Mouse (Mus musculus) forebrain, embryonic 12.5 days (tissue): ENCODE measurements at regions not wholly inside any gene's neighbourhood (a gene's known extent, or its start where the extent isn't known, plus 50 kb on each side); places are given as distances from the start of the nearest gene placed in this dataset.
A peak's percentile ranks its signal among the peaks of the same experiment; 100 is the strongest.

ENCODE experiments used
- ATAC-seq: fragments of 200-750 bp; cut with Nextera tagmentation; 2 replicates; pipeline ENCODE4 v1.8.0; 2017; ENCODE audit warnings: moderate TSS enrichment; ENCODE audit not compliant: low FRiP score
- H3K27ac ChIP-seq: fragments of 300-500 bp; sonication (generic); 2 replicates; pipeline ENCODE4 v1.5.1; 2016; ENCODE audit warnings: mild to moderate bottlenecking
- H3K27me3 ChIP-seq: fragments of 300-500 bp; sonication (generic); 2 replicates; pipeline ENCODE4 v1.6.1; 2016; ENCODE audit warnings: mild to moderate bottlenecking
- H3K36me3 ChIP-seq: fragments of 300-500 bp; sonication (generic); replicated peaks from 2 replicates; pipeline ENCODE4 v1.6.1; 2016; ENCODE audit warnings: mild to moderate bottlenecking
- H3K4me1 ChIP-seq: fragments of 300-500 bp; sonication (generic); 2 replicates; pipeline ENCODE4 v1.6.1; 2016
- H3K4me2 ChIP-seq: fragments of 300-500 bp; sonication (generic); 2 replicates; pipeline ENCODE4 v1.6.1; 2016; ENCODE audit warnings: mild to moderate bottlenecking, moderate library complexity
- H3K4me3 ChIP-seq: fragments of 300-500 bp; sonication (generic); replicated peaks from 2 replicates; pipeline ENCODE4 v1.5.1; 2016; ENCODE audit warnings: mild to moderate bottlenecking
- H3K9ac ChIP-seq: fragments of 300-500 bp; sonication (generic); 2 replicates; pipeline ENCODE4 v1.6.1; 2016; ENCODE audit warnings: mild to moderate bottlenecking
- H3K9me3 ChIP-seq: fragments of 300-500 bp; sonication (generic); 2 replicates; pipeline ENCODE4 v1.6.1; 2016
- WGBS: fragments of 180-500 bp; shearing (Covaris S2); methylation state at CpG from one replicate; pipeline ENCODE4 v1.1.7; 2016; 5-methylcytosine and 5-hydroxymethylcytosine counted together

DNA sequence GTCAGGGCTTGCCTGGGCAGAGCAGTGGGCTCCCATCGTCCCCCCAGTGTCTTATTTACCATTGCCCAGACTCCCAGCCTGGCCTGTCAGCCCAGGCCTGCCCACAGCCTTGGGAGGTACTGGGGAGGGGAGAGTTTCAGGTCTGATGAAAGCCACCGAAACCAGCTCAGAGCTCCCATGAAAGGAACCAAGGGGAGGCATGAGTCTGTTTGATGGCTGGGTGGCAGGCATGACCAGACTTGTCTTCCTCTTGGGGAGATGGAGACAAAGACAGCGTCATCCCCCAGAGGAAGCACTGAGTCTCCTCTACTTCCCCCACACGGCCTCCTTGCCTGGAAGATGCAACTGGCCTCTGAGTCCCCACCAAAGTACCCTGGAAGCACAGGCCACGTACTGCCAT is 196.7 kb downstream of the Opa1 start:
- Histone ChIP-seq H3K27me3 (0 out of 2 replicates have a peak, but pooled peaks cover 3% of the 10 kb centered on the region), H3K4me3 (no peak overlapping the region), H3K9ac (no peak overlapping the region), H3K36me3 (no peaks in the 10 kb centered on the region), H3K9me3 (no peaks in the 10 kb centered on the region), H3K27ac (no peak overlapping the region), H3K4me1 (peaks cover 19% of the 10 kb centered on the region; the same call in 1 of the 2 replicates), H3K4me2 (no peak overlapping the region)
- WGBS: 34% methylated on average over 5 of the region's 5 CpGs
- ATAC-seq: no peak

DNA sequence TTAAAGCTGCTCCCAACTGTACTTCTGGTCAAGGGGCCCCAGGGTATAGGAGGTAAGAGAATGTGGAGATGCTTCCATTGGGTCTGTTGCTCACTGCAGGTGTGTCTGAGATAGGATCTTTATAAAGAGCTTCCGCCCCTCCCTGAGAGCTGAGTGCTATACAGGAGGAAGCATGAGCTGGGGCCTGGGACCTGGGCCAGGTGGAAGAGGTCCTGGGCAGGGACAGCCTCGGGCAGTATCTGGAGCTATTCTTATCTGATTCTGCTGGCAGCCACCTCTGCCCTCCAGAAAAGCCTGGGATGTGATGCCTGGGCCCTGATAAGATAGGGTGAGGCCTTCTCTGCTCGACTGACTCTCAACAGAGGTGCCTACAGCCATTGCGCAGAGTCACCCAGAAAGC is 203.3 kb downstream of the Opa1 start:
- Histone ChIP-seq H3K36me3 (no peaks in the 10 kb centered on the region), H3K4me1 (no peaks in the 10 kb centered on the region), H3K9ac (no peak overlapping the region), H3K27ac (no peak overlapping the region), H3K4me3 (no peak overlapping the region), H3K9me3 (peaks cover 8% of the 10 kb centered on the region; the same call in 1 of the 2 replicates), H3K27me3 (no peaks in the 10 kb centered on the region), H3K4me2 (no peak overlapping the region)
- ATAC-seq: no peak
- 87% methylated on average over 4 of the region's 4 CpGs for WGBS

DNA sequence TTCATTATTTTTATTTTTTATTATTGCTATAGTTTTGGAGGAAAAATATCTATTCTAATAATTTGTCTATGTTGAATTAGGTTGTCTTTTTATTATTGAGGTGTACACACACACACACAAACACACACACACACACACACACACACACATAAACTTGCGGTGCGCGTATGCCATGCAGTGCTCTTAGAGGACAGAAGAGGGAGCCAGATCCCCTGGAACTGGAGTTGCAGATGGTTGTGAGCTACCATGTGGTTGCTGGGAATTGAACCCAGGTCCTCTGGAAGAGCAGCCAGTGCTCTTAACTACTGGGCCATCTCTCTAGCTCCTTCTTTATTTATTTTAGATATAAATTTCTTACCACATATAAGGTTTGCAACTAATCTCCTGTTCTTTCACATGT is 206.0 kb downstream of the Opa1 start:
- H3K36me3 ChIP-seq: no peaks in the 10 kb centered on the region
- H3K27me3 ChIP-seq: no peaks in the 10 kb centered on the region; the same call in 1 of the 2 replicates
- no peak overlapping the region for H3K4me3 ChIP-seq
- H3K27ac ChIP-seq: no peak overlapping the region
- 95% methylated on average over 3 of the region's 3 CpGs for WGBS
- peaks cover 8% of the 10 kb centered on the region; the same call in 1 of the 2 replicates for H3K9me3 ChIP-seq
- no peak for ATAC-seq
- no peak overlapping the region for H3K9ac ChIP-seq
- no peaks in the 10 kb centered on the region for H3K4me1 ChIP-seq
- H3K4me2 ChIP-seq: no peak overlapping the region

DNA sequence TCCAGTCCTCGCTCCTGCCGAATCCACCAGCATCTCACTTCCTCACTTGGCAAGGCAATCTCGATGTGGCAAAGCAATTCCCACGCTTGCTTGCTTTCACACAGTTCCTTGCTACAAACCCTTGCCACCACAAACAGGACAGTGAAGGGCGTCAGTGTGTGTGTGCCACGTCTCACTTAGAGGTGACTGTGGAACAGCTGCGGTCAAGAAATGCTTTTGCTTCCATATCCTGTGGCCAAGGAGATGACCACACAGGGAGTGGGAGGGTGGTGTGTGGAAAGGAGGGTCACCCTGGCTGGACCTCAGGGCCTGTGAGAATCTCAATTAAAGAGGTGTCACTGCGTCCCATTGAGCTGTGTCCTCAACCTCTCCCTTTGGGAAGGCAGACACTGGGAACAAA is 207.4 kb downstream of the Opa1 start:
- Histone ChIP-seq H3K36me3 (no peaks in the 10 kb centered on the region), H3K4me2 (no peak overlapping the region), H3K27me3 (no peaks in the 10 kb centered on the region; the same call in none of the 2 replicates), H3K9ac (no peak overlapping the region), H3K4me1 (no peaks in the 10 kb centered on the region), H3K4me3 (no peak overlapping the region), H3K27ac (no peak overlapping the region), H3K9me3 (peaks cover 8% of the 10 kb centered on the region; the same call in 1 of the 2 replicates)
- WGBS: 92% methylated on average over 8 of the region's 8 CpGs
- ATAC-seq: no peak

DNA sequence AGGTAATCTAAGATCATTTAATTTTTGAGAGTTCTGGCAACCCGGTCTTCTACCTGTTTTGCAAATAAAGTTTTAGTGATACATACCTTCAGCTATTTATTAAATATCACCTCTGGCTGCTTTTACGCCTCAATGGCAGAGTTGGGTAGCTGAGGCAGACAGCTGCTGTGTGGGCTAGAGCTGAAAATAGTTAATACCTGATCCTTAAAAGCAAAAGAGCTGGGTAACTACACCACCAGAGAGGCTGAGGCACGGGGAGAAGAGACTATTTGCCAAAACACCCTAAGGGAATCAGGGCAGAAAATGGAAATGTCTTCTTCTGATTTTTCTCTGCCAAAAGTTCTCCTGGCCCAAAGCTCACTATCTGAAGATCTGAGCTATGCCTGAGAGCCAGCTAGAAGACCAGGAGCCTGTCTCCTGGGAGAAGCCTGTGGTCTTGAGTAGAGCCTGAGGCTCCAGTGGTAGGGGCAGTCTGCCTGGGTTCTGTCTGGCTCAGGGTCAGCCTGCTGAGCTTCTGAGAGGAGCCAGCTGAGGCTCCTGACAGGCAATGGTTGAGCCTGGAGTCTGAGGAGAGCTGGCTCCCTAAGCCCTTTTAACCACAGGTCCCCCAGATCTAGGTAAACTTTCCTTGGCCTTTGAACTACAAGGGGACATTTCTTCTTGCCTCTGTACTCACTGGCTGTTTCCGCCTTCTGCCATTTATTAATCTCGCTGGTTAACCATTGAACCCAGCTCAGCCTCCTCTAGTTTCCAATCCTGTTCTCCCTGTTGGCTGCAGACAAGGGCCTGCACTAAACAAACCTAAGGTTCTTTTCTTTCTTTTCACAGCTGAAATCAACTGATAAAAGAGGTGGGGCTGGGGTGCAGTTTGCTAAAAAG is 208.7 kb downstream of the Opa1 start:
- H3K4me3 ChIP-seq: no peak overlapping the region
- ATAC-seq: no peak
- peaks cover 8% of the 10 kb centered on the region; the same call in 1 of the 2 replicates for H3K9me3 ChIP-seq
- WGBS: 74% methylated on average over 5 of the region's 5 CpGs
- no peaks in the 10 kb centered on the region; the same call in none of the 2 replicates for H3K27me3 ChIP-seq
- H3K36me3 ChIP-seq: no peaks in the 10 kb centered on the region
- H3K4me1 ChIP-seq: no peaks in the 10 kb centered on the region
- H3K4me2 ChIP-seq: no peak overlapping the region
- H3K9ac ChIP-seq: no peak overlapping the region
- no peak overlapping the region for H3K27ac ChIP-seq

DNA sequence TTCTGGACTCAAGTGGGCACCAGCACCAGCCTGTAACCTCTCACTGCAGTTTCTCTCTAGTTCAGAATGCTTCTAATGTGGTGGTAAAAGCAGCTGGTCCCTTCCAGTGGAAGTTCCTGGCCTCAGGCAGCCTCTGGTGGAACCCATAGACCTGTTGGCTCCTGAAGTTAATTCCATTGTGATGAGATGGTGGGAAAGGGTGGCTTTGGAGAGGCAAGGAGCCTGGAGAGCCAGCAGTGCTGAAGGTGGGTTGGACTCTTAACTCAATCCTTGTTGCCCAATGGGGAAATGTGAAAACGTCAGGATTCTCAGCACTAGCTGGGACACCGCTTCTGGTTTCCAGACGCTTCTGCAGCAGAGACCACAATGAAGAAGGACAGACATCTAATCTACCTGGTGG is 210.9 kb downstream of the Opa1 start:
- H3K9me3 ChIP-seq: peaks cover 6% of the 10 kb centered on the region; the same call in 1 of the 2 replicates
- no peak overlapping the region for H3K4me2 ChIP-seq
- no peak for ATAC-seq
- no peak overlapping the region for H3K9ac ChIP-seq
- no peaks in the 10 kb centered on the region for H3K36me3 ChIP-seq
- no peaks in the 10 kb centered on the region; the same call in none of the 2 replicates for H3K27me3 ChIP-seq
- no peak overlapping the region for H3K27ac ChIP-seq
- no peaks in the 10 kb centered on the region for H3K4me1 ChIP-seq
- WGBS: 93% methylated on average over 3 of the region's 3 CpGs
- no peak overlapping the region for H3K4me3 ChIP-seq

DNA sequence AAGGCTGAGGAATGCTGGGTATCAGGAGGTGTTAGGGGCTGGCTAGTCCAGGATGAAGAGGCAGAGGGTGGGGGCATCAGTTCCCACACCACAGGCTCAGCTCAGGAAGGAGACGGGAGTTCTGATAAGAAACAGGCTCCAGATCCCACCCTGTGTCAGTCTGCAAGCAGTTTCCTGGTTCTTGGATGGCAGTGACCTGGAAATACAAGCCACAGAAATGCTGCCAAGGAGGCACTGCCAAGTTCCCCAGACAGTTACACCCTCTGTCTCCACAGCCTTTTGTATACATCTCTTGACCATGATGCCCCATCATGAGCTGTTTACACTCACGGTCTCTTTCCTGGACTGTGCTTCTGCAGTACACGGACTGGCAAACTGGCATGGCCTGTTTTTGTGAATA is 220.1 kb downstream of the Opa1 start:
- Histone ChIP-seq H3K27me3 (peaks cover 14% of the 10 kb centered on the region; the same call in 1 of the 2 replicates), H3K4me3 (no peak overlapping the region), H3K27ac (no peak overlapping the region), H3K36me3 (no peaks in the 10 kb centered on the region), H3K4me1 (peaks cover 29% of the 10 kb centered on the region), H3K9me3 (no peaks in the 10 kb centered on the region), H3K4me2 (no peak overlapping the region), H3K9ac (no peak overlapping the region)
- 67% methylated on average over 3 of the region's 3 CpGs for WGBS
- no peak for ATAC-seq

DNA sequence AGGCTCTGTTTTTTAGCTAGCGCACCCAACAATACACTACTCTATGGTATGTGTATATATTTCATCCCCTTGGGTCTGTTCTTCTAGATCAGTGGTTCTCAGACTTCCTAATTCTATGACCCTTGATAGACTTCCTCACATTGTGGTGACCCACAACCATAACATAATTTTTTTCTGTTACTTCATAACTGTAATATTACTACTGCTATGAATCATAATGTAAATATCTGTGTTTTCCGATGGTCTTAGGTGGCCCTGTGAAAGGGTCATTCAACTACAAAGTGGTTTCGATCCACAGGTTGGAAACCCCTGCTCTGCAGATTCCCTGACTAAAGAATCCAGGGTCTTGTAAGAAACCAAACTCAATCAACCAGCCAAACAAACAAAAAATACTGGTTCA is 220.8 kb downstream of the Opa1 start:
- H3K36me3 ChIP-seq: no peaks in the 10 kb centered on the region
- no peak overlapping the region for H3K27ac ChIP-seq
- no peaks in the 10 kb centered on the region for H3K9me3 ChIP-seq
- WGBS: 76% methylated on average over 3 of the region's 3 CpGs
- ATAC-seq: no peak
- H3K9ac ChIP-seq: no peak overlapping the region
- peaks cover 14% of the 10 kb centered on the region; the same call in 1 of the 2 replicates for H3K27me3 ChIP-seq
- H3K4me3 ChIP-seq: no peak overlapping the region
- no peak overlapping the region for H3K4me2 ChIP-seq
- peaks cover 29% of the 10 kb centered on the region for H3K4me1 ChIP-seq

DNA sequence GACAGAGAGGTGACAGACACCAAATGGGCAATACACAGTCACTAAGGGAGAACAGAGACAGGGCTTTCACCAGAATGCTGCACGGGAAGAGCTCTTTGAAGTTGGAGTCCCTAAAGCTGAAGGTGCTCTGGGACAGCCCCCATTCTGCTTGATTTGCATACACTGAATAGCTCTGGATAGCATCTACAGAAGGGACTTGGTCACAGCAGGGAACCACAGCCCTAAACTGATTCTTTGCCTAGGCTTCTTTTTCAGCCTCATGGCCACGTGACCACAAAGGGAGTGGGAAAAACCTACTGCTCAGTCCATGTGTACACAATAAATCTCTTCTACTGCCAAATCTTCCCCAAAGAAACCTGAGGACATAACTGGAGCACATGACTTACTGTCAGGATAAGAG is 221.3 kb downstream of the Opa1 start:
- 12% methylated on average over 2 of the region's 2 CpGs for WGBS
- Histone ChIP-seq H3K27me3 (peaks cover 19% of the 10 kb centered on the region; the same call in 1 of the 2 replicates), H3K4me2 (no peak overlapping the region), H3K4me1 (peaks cover 25% of the 10 kb centered on the region), H3K36me3 (no peaks in the 10 kb centered on the region), H3K27ac (no peak overlapping the region), H3K9me3 (no peaks in the 10 kb centered on the region), H3K9ac (no peak overlapping the region), H3K4me3 (no peak overlapping the region)
- ATAC-seq: 0 out of 2 replicates have a peak, but pooled peaks have one; percentile 23

DNA sequence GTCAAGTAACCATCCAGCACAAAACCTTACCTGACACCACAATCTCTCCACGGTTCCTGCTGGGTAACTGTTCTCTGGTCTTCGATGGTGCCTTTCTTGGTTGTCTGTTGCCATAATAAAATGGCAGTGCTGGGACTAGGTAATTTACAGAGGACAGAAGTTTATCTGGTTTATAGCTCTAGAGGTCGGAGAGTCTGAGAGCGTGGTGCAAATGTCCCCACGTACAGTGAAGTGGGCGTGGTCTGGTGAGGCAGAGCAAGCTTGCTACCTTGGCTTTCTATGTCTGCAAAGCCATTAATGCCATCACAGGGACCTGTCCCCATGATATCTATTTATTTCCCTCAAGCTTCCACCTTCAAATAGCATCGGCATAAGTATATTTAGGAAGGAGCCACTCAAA is 223.0 kb downstream of the Opa1 start:
- Histone ChIP-seq H3K9ac (no peak overlapping the region), H3K9me3 (no peaks in the 10 kb centered on the region), H3K27ac (no peak overlapping the region), H3K27me3 (peaks cover 19% of the 10 kb centered on the region; the same call in 1 of the 2 replicates), H3K36me3 (no peaks in the 10 kb centered on the region), H3K4me1 (peaks cover 23% of the 10 kb centered on the region), H3K4me2 (no peak overlapping the region), H3K4me3 (no peak overlapping the region)
- ATAC-seq: no peak
- WGBS: 95% methylated on average over 7 of the region's 7 CpGs

DNA sequence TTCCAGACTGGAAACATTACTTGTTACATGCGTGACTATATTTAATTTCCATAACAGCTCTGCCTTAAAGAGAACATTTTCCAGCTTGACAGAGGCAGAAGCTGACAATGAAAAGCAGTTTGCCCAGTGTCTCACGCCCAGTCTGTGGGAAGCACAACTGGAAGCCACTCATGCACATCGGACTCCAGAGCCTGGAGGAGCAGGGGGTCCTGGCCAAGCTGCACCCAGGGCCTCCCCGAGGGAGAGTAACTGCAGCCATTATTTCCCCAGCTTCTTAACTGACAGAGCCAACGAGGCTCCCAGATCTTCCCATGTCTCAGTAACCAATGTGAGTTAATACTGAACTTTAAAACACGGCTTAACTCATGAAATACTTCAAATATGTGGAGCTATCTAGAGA is 223.5 kb downstream of the Opa1 start:
- peaks cover 18% of the 10 kb centered on the region for H3K4me1 ChIP-seq
- H3K36me3 ChIP-seq: no peaks in the 10 kb centered on the region
- ATAC-seq: no peak
- H3K27me3 ChIP-seq: peaks cover 23% of the 10 kb centered on the region
- no peak overlapping the region for H3K4me2 ChIP-seq
- H3K27ac ChIP-seq: no peak overlapping the region
- no peak overlapping the region for H3K9ac ChIP-seq
- 62% methylated on average over 6 of the region's 6 CpGs for WGBS
- H3K4me3 ChIP-seq: no peak overlapping the region
- H3K9me3 ChIP-seq: no peaks in the 10 kb centered on the region

DNA sequence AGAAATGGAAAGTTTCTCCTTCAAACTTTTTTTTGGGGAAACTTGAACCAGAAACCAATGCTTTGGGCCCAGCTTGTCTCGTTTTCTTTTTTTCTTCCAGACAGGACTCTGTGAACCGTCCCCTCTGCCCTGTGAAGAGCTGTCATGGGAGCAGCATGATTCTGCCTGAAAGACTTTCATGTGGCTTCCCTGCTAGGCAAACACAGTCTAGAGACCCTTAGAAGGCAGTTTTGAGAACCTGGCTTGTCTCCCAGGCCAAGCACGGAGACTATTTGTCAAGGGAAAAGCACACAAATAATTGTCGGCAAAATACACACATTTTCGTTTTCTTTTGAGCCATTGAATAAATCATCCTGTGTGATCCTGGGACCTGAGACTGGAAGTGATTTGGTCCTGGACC is 228.7 kb downstream of the Opa1 start:
- no peak for ATAC-seq
- Histone ChIP-seq H3K4me3 (no peak overlapping the region), H3K27ac (no peak overlapping the region), H3K36me3 (no peaks in the 10 kb centered on the region), H3K9me3 (no peaks in the 10 kb centered on the region), H3K4me2 (no peak overlapping the region), H3K27me3 (peaks cover 26% of the 10 kb centered on the region), H3K9ac (no peak overlapping the region), H3K4me1 (peaks cover 4% of the 10 kb centered on the region)
- WGBS: 75% methylated on average over 5 of the region's 5 CpGs

DNA sequence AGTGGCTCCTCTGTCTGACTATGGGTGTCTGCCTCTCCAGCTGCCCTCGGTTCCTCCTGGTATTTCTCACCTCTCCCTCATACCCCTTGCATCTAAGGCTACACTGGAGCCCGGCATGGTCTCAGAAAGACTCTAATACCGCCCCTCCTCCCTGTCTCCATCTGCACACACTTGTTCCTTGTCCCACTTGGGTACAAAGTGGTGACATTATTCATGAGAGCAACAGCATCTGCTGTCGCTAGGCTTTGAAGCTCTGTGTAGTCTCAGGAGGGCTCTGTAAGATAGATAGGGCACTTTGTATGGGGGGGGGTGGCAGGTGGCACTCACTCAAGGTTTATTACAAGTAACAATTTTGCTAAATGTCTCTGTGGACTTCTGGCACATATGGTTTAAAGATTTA is 229.7 kb downstream of the Opa1 start:
- 79% methylated on average over 4 of the region's 4 CpGs for WGBS
- H3K27me3 ChIP-seq: peaks cover 27% of the 10 kb centered on the region

More for the DNA sequence above, 229.7 kb downstream of the Opa1 start:
- Histone ChIP-seq H3K9me3 (no peaks in the 10 kb centered on the region), H3K4me2 (no peak overlapping the region), H3K4me3 (no peak overlapping the region), H3K36me3 (no peaks in the 10 kb centered on the region), H3K4me1 (peaks cover 13% of the 10 kb centered on the region), H3K9ac (no peak overlapping the region), H3K27ac (no peak overlapping the region)
- ATAC-seq: no peak
